Mouse (Mus musculus) duodenum, adult 2 months (tissue): Measurements from ENCODE around the gene Tmsb15b1. TPM values are rescaled to one million over a fixed set of nuclear protein-coding genes. Genes with fewer than 3 reads are reported as not detected.

Experiments used
- polyA plus RNA-seq: library from polyadenylated mRNA; depleted of rRNA; stranded (reverse); fragments of >200 nt; gene quantifications from 2 replicates; pipeline ENCODE4 v1.2.3, GENCODE M21; 2012; ENCODE audit warnings: low replicate concordance; rRNA removed

Gene Tmsb15b1
- polyA plus RNA-seq = not detected in 2 replicates

GRCm38 (mm10) chrX:136976424-136977084, at the start of gene Tmsb15b1, which contains the start of gene Tmsb15l:
Gene Tmsb15b1 (minus strand): TSS chrX:136976874.
Gene Tmsb15l (minus strand): TSS chrX:136976869.

DNA sequence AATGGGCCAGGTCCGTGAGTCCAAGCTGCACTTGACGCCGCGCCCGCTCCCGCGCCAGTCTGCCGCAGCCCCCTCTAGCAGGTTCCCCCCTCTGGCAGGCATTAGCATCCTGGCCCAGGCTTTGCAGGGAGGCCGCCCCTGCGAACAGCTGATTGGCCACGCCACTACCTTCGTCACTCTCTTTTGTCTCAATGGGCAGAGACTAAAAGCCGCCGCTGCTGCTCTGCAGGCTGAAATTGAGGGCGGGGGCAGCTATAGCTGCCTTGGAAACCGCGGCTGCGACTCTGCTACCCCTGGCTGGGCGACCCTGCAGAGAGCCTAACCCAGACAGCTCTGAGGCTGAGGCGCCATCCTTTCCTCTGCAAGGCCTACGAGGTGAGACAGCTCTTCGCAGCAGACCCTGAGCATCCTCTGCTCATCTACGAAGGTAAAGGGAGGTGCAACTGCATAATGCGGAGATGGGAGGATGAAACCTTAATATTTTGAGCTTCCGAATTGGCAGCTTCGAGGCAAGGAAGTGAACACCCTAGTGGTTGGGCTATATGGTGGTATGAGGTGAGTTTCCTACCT, 16.4 kb upstream of the Tmsb15b1 start, which contains the start of gene Zcchc18:
TSS of gene Zcchc18 (plus strand) at position 178 of the 570 bp plus-strand sequence.

DNA sequence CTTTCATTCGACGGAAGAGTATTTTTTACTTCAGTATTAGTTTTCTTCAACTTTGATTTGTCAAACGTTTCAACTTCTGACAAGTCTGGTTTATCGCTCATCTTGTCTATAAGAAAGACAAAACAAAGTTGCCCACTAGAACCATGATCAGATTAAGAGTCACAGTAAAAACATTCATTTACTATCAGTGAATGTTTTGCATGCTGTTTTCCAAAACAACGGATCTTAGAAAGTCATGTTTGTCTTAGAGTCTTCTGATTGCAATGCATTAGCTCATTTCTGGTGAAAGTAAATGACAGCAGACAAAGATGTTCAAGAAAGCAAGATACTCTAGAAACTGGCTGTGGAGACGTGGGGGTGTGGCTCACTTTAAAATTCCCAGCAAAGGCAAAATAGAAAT, 1.3 kb downstream of the Tmsb15b1 start, which contains the start of gene Tmsb15b2:
TSS of gene Tmsb15b2 (minus strand) at position 101 of the 400 bp plus-strand sequence.

DNA sequence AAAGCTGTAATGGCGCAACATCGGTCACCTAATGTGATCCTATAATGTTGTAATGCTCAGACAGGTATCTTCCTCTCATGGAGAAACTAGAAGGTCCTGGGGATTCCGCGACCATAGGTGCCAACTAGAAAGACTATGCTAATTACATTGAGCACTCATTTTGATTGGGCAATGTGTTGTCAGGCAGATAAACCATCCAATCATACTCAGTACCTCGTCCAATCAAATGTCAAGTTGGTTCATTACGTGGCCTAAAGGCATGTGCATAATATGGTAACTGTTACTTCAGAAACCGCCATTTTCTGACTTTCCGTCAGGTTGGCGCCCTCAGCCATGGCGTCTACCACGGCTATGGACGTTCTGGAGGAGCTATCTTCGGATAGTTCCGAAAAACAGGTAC, 49.6 kb downstream of the Tmsb15b1 start, which contains the start of gene H2bfm:
TSS of gene H2bfm (plus strand) at position 295 of the 400 bp plus-strand sequence.

Other genes with a start within 250 kb of the Tmsb15b1 start
- 8.0 and 8.5 TPM in 2 replicates for gene Morf4l2, start 233.2 kb downstream of the Tmsb15b1 start, polyA plus RNA-seq
- gene Glra4, start 196.7 kb downstream of the Tmsb15b1 start, polyA plus RNA-seq = not detected in 2 replicates
- gene Plp1, start 154.2 kb downstream of the Tmsb15b1 start, polyA plus RNA-seq = 0.79 and 1.4 TPM in 2 replicates
- 0.02 TPM in 1 of 2 replicates, not detected in the other for gene Rab9b, start 108.1 kb downstream of the Tmsb15b1 start, polyA plus RNA-seq
- not detected in 2 replicates for gene H2bfm, start 49.5 kb downstream of the Tmsb15b1 start, polyA plus RNA-seq
- not detected in 2 replicates for gene Tmsb15b2, start 1.4 kb downstream of the Tmsb15b1 start, polyA plus RNA-seq
- gene Tmsb15l, start within 50 bp of the Tmsb15b1 start, polyA plus RNA-seq = not detected in 2 replicates
- 0.34 and 0.40 TPM in 2 replicates for gene Zcchc18, start 16.3 kb upstream of the Tmsb15b1 start, polyA plus RNA-seq
- 0.98 and 2.0 TPM in 2 replicates for gene Slc25a53, start 61.4 kb upstream of the Tmsb15b1 start, polyA plus RNA-seq
- 0.12 and 0.23 TPM in 2 replicates for gene Fam199x, start 72.7 kb upstream of the Tmsb15b1 start, polyA plus RNA-seq
- gene Esx1, start 145.2 kb upstream of the Tmsb15b1 start, polyA plus RNA-seq = not detected in 2 replicates